Mouse (Mus musculus): ENCODE measurements around the gene Rgs3.

Gene Rgs3

GRCm38 (mm10) chr4:62685268-62685667 lies 125.6 kb downstream of the Rgs3 start:
- no peak for DNase-seq (ENCODE audit: low spot score in 2 of 2)

- DNase-seq (ENCODE audit: low spot score in 2 of 2), result no peak
Measured at GRCm38 (mm10) chr4:62686769-62687168, 127.1 kb downstream of the Rgs3 start.

GRCm38 (mm10) chr4:62688142-62688541 lies 128.5 kb downstream of the Rgs3 start:
- DNase-seq (ENCODE audit: low spot score in 2 of 2), result no peak

- DNase-seq (ENCODE audit: low spot score in 2 of 2), result no peak
Measured at GRCm38 (mm10) chr4:62690997-62691396, 131.3 kb downstream of the Rgs3 start.

GRCm38 (mm10) chr4:62691625-62692024 lies 132.0 kb downstream of the Rgs3 start:
- DNase-seq (ENCODE audit: low spot score in 2 of 2), result no peak

- peak in 1 of 2 experiments; percentile 58 for DNase-seq (ENCODE audit: low spot score in 2 of 2)
Measured at GRCm38 (mm10) chr4:62693839-62694238, 134.2 kb downstream of the Rgs3 start.

GRCm38 (mm10) chr4:62694703-62695439 lies 135.2 kb downstream of the Rgs3 start:
- no peak for DNase-seq (ENCODE audit: low spot score in 2 of 2)

GRCm38 (mm10) chr4:62695523-62695922 lies 135.9 kb downstream of the Rgs3 start:
- no peak for DNase-seq (ENCODE audit: low spot score in 2 of 2)

GRCm38 (mm10) chr4:62695946-62696345 lies 136.3 kb downstream of the Rgs3 start:
- DNase-seq (ENCODE audit: low spot score in 2 of 2), result peak; percentile 63 to 69

GRCm38 (mm10) chr4:62696699-62697404 lies 137.2 kb downstream of the Rgs3 start:
- peak; percentile 65 to 69 for DNase-seq (ENCODE audit: low spot score in 2 of 2)

- DNase-seq (ENCODE audit: low spot score in 2 of 2), result peak; percentile 87 to 91
Measured at GRCm38 (mm10) chr4:62697469-62697868, 137.8 kb downstream of the Rgs3 start.

- no peak for DNase-seq (ENCODE audit: low spot score in 2 of 2)
Measured at GRCm38 (mm10) chr4:62698521-62698920, 138.9 kb downstream of the Rgs3 start.

GRCm38 (mm10) chr4:62699191-62699812 lies 139.7 kb downstream of the Rgs3 start:
- peak; percentile 97 for DNase-seq (ENCODE audit: low spot score in 2 of 2)

GRCm38 (mm10) chr4:62700426-62700825 lies 140.8 kb downstream of the Rgs3 start:
- DNase-seq (ENCODE audit: low spot score in 2 of 2), result no peak

- no peak for DNase-seq (ENCODE audit: low spot score in 2 of 2)
Measured at GRCm38 (mm10) chr4:62703151-62703550, 143.5 kb downstream of the Rgs3 start.

GRCm38 (mm10) chr4:62704204-62704603 lies 144.6 kb downstream of the Rgs3 start:
- DNase-seq (ENCODE audit: low spot score in 2 of 2), result no peak

- peak; percentile 40 to 62 for DNase-seq (ENCODE audit: low spot score in 2 of 2)
Measured at GRCm38 (mm10) chr4:62705013-62705412, 145.4 kb downstream of the Rgs3 start.

- no peak for DNase-seq (ENCODE audit: low spot score in 2 of 2)
Measured at GRCm38 (mm10) chr4:62705749-62706148, 146.1 kb downstream of the Rgs3 start.

GRCm38 (mm10) chr4:62708084-62708483 lies 148.4 kb downstream of the Rgs3 start:
- no peak for DNase-seq (ENCODE audit: low spot score in 2 of 2)

- DNase-seq (ENCODE audit: low spot score in 2 of 2), result no peak
Measured at GRCm38 (mm10) chr4:62708994-62709393, 149.3 kb downstream of the Rgs3 start.

GRCm38 (mm10) chr4:62709448-62709847 lies 149.8 kb downstream of the Rgs3 start:
- no peak for DNase-seq (ENCODE audit: low spot score in 2 of 2)

GRCm38 (mm10) chr4:62711159-62711558 lies 151.5 kb downstream of the Rgs3 start:
- DNase-seq (ENCODE audit: low spot score in 2 of 2), result no peak

- DNase-seq (ENCODE audit: low spot score in 2 of 2), result no peak
Measured at GRCm38 (mm10) chr4:62711582-62711981, 151.9 kb downstream of the Rgs3 start.
